Mouse (Mus musculus) forebrain, embryonic 14.5 days (tissue): ENCODE data around the gene Cox17. TPM values are rescaled to one million over a fixed set of nuclear protein-coding genes. Genes with fewer than 3 reads are reported as not detected.

ENCODE experiments used
- ATAC-seq: fragments of 200-750 bp; cut with Nextera tagmentation; 2 replicates; pipeline ENCODE4 v1.8.0; 2017; ENCODE audit warnings: mild to moderate bottlenecking, moderate library complexity
- DNase-seq: peaks from one replicate; pipeline ENCODE4 v3.0.0-alpha.2; 2015; ENCODE audit warnings: low spot score
- H3K27ac ChIP-seq: fragments of 300-500 bp; sonication (generic); 2 replicates; pipeline ENCODE4 v1.5.1; 2014; ENCODE audit warnings: low read depth, mild to moderate bottlenecking, control low read depth, low read length, moderate library complexity
- H3K27me3 ChIP-seq: fragments of 300-500 bp; sonication (generic); replicated peaks from 2 replicates; pipeline ENCODE4 v1.6.1; 2014; ENCODE audit warnings: low read length, control low read depth, mixed read lengths; ENCODE audit not compliant: control insufficient read depth, insufficient read depth
- H3K36me3 ChIP-seq: fragments of 300-500 bp; sonication (generic); 2 replicates; pipeline ENCODE4 v1.6.1; 2014; ENCODE audit warnings: low read length, control low read depth; ENCODE audit not compliant: control insufficient read depth, insufficient read depth
- H3K4me1 ChIP-seq: fragments of 300-500 bp; sonication (generic); 2 replicates; pipeline ENCODE4 v1.6.1; 2014; ENCODE audit warnings: antibody characterized with exemption, low read length, control low read depth; ENCODE audit not compliant: control insufficient read depth, insufficient read depth
- H3K4me2 ChIP-seq: fragments of 300-500 bp; sonication (generic); 2 replicates; pipeline ENCODE4 v1.6.1; 2014; ENCODE audit warnings: mild to moderate bottlenecking, control low read depth, low read length
- H3K4me3 ChIP-seq: fragments of 300-500 bp; sonication (generic); 2 replicates; pipeline ENCODE4 v1.5.1; 2014; ENCODE audit warnings: low read depth, low read length, control low read depth
- H3K9ac ChIP-seq: fragments of 300-500 bp; sonication (generic); 2 replicates; pipeline ENCODE4 v1.6.1; 2014; ENCODE audit warnings: mild to moderate bottlenecking, low read length, control low read depth, moderate library complexity
- H3K9me3 ChIP-seq: fragments of 300-500 bp; sonication (generic); replicated peaks from 2 replicates; pipeline ENCODE4 v1.6.1; 2016; ENCODE audit warnings: low read length, control low read depth, mixed read lengths; ENCODE audit not compliant: control insufficient read depth
- WGBS: fragments of 180-500 bp; shearing (Covaris S2); extraction: QIAGEN DNeasy Blood & Tissue Kit; methylation state at CpG from one replicate; pipeline ENCODE4 v1.1.7; 2014; 5-methylcytosine and 5-hydroxymethylcytosine counted together
- polyA plus RNA-seq: library from polyadenylated mRNA; unstranded; fragments of >200 nt; fragmentation: Nextera tagmentation; extraction: Ambion mirVana; gene quantifications from 2 replicates; pipeline ENCODE4 v1.2.1, GENCODE M21; 2014

Gene Cox17
- polyA plus RNA-seq, 1 experiment from 2014 or later = 126 TPM

DNA sequence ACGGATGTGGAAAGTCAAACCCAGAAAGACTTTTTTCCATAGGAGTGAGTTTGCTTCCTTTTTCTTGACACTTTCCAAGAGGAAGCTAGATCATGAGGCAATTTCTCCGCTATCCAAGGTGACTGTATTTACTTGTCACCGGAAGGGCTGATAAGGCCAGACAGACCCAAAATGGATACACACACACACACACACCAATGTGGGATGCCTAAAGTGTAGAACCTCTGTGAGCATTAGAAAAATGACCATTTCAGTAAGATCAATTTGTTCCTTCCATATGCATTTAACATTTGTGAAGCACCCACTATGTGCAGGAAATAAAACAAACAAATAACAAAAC lies 16.4 kb downstream of the Cox17 start:
- H3K4me1 ChIP-seq = no peaks in the 10 kb centered on the region
- H3K9me3 ChIP-seq = no peaks in the 10 kb centered on the region
- no peak overlapping the region for H3K4me2 ChIP-seq
- H3K4me3 ChIP-seq = no peak overlapping the region
- ATAC-seq (no peak), DNase-seq (no peak)
- H3K27me3 ChIP-seq = no peaks in the 10 kb centered on the region
- H3K36me3 ChIP-seq = no peaks in the 10 kb centered on the region
- 88% methylated on average over 3 of the region's 3 CpGs for WGBS
- H3K9ac ChIP-seq = no peak overlapping the region
- no peak overlapping the region for H3K27ac ChIP-seq

DNA sequence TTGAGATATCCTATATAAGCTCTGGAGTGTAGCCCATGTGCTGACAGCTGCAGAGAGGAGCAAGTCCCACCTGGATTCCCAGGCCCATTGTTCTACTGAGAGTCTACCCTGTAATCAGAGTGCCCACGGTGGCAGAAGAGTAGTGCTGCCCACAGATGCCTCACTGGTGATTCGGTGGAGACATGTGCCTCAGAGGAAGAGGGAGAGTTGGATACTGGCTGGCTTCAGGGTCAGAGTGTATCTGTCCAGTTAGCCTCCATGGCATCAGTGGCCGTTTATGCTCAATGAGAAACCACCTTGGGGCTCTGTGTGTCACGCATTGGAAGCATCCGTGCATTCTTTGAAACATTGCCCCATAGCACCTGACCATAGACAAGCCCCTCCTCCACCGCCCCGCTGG lies 16.9 kb downstream of the Cox17 start:
- no peaks in the 10 kb centered on the region for H3K9me3 ChIP-seq
- H3K4me2 ChIP-seq = no peak overlapping the region
- DNase-seq (no peak), ATAC-seq (no peak)
- H3K27me3 ChIP-seq = no peaks in the 10 kb centered on the region
- H3K36me3 ChIP-seq = no peaks in the 10 kb centered on the region
- H3K27ac ChIP-seq = no peak overlapping the region
- H3K4me3 ChIP-seq = no peak overlapping the region
- WGBS = 94% methylated on average over 7 of the region's 7 CpGs
- 0 out of 2 replicates have a peak, but pooled peaks cover 3% of the 10 kb centered on the region for H3K4me1 ChIP-seq
- H3K9ac ChIP-seq = no peak overlapping the region

DNA sequence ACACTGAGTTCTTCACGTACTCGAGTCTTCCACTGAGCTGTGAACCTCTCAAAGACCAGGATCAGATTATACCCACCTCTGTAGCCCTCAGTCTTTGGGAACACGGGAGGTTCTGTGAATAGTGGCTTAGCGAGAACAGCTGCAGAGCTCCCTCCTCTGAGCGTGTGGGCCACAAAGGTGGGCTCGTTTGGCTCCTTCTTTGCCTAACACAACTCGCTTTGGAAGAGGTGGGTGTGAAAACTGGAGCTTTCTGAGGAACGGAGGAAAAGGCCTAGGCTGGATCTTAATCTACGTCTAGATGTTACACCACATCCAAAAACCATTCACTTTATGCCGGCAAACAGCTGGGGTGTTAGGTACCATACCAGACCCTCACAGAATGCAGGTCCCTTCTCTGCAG lies 18.6 kb downstream of the Cox17 start:
- Histone ChIP-seq H3K27ac (no peak overlapping the region), H3K4me3 (no peak overlapping the region), H3K36me3 (no peaks in the 10 kb centered on the region), H3K9me3 (no peaks in the 10 kb centered on the region), H3K4me2 (no peak overlapping the region), H3K9ac (no peak overlapping the region), H3K27me3 (no peaks in the 10 kb centered on the region), H3K4me1 (0 out of 2 replicates have a peak, but pooled peaks cover 3% of the 10 kb centered on the region)
- ATAC-seq (no peak), DNase-seq (no peak)
- 81% methylated on average over 10 of the region's 10 CpGs for WGBS

DNA sequence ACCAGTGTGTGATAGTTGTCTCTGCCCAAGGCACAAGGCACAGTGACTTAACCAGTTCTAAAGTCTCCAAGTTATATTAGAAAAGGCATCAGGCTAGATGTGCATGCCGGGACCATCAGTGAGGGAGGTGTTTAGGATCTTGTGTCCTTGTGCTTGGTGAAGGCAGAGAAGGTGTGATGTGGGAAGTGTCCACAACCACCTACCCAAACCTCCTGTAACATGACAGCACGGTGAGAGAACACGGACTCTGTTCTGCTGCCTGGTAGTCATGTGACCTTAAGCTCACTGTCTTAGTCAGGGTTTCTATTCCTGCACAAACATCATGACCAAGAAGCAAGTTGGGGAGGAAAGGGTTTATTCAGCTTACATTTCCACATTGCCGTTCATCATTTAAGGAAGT lies 19.4 kb downstream of the Cox17 start:
- no peaks in the 10 kb centered on the region for H3K27me3 ChIP-seq
- 93% methylated on average over 4 of the region's 4 CpGs for WGBS
- no peaks in the 10 kb centered on the region for H3K9me3 ChIP-seq
- no peak overlapping the region for H3K9ac ChIP-seq
- 0 out of 2 replicates have a peak, but pooled peaks cover 3% of the 10 kb centered on the region for H3K4me1 ChIP-seq
- H3K36me3 ChIP-seq = no peaks in the 10 kb centered on the region
- no peak for DNase-seq
- H3K4me3 ChIP-seq = no peak overlapping the region
- no peak for ATAC-seq
- H3K4me2 ChIP-seq = no peak overlapping the region
- H3K27ac ChIP-seq = no peak overlapping the region

DNA sequence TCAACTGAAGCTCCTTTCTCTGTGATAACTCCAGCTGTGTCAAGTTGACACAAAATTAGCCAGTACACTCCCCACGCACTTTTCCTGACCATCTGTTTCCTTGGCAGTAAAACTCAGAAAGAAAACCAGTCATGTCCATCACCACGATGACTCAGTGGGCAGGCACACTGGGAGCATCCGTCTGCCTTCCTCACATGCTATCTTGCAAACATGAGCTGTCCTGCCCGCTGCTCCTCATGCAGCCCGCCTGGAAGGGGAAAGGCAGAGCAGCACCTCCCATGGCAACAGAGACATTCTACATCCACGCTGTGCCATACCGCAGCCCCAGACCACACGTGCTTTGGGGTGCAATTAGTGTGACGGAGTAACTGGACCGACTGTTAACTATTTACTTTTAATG lies 21.5 kb downstream of the Cox17 start:
- ATAC-seq = no peak

DNA sequence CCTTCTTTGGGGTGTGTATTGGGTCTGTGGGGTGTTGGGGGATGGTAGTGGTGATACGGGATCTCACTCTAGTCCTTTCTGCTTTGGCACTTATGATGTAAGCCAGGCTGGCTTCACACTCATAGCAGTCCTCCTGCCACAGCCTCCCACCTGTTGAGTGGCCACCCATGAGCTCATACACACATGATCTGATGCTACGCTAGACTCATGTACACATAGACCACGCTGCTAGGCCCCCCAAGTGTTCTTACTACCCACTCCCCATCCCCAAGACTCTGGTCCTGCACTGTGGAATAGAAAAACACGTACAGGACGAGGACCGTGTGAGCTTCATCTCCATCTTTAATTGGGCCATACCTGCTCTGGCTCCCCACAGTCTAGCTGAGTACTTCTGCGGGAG lies 22.2 kb downstream of the Cox17 start:
- H3K4me3 ChIP-seq = no peak overlapping the region
- no peak overlapping the region for H3K27ac ChIP-seq
- 76% methylated on average over 7 of the region's 7 CpGs for WGBS
- no peak for ATAC-seq
- H3K36me3 ChIP-seq = no peaks in the 10 kb centered on the region
- H3K4me2 ChIP-seq = no peak overlapping the region
- H3K9ac ChIP-seq = no peak overlapping the region
- DNase-seq = no peak
- no peaks in the 10 kb centered on the region for H3K9me3 ChIP-seq
- 0 out of 2 replicates have a peak, but pooled peaks cover 3% of the 10 kb centered on the region for H3K4me1 ChIP-seq
- no peaks in the 10 kb centered on the region for H3K27me3 ChIP-seq

More for the DNA sequence above, 21.5 kb downstream of the Cox17 start:
- no peak overlapping the region for H3K4me3 ChIP-seq
- no peaks in the 10 kb centered on the region for H3K9me3 ChIP-seq
- no peak overlapping the region for H3K27ac ChIP-seq
- H3K36me3 ChIP-seq = no peaks in the 10 kb centered on the region
- 46% methylated on average over 10 of the region's 10 CpGs for WGBS
- H3K4me2 ChIP-seq = no peak overlapping the region
- no peaks in the 10 kb centered on the region for H3K27me3 ChIP-seq
- H3K4me1 ChIP-seq = 0 out of 2 replicates have a peak, but pooled peaks cover 3% of the 10 kb centered on the region
- H3K9ac ChIP-seq = no peak overlapping the region
- peak; percentile 7 for DNase-seq

DNA sequence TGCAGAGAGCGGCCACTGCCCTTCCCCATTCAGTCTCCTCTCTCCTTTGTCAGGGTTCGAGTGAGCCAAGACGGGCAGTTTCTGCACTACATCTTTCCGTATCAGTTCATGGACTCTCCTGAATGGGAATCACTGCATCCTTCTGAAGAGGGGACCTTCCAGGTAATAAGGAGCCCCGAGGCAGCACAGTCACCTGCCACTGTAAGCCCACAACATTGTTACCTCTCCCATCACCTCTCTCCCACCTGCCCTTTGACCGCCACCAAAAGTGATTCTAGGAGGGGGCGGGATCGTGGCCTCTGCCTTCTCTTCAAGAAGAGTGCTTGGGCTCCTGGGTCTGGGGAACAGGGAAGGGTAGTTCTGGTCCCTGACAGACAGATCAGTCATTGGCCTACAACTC lies 22.6 kb downstream of the Cox17 start:
- Histone ChIP-seq H3K27ac (no peak overlapping the region), H3K27me3 (no peaks in the 10 kb centered on the region), H3K36me3 (no peaks in the 10 kb centered on the region), H3K9ac (no peak overlapping the region), H3K4me2 (no peak overlapping the region), H3K9me3 (no peaks in the 10 kb centered on the region), H3K4me1 (0 out of 2 replicates have a peak, but pooled peaks cover 3% of the 10 kb centered on the region), H3K4me3 (no peak overlapping the region)
- no peak for DNase-seq
- no peak for ATAC-seq
- 86% methylated on average over 8 of the region's 8 CpGs for WGBS

DNA sequence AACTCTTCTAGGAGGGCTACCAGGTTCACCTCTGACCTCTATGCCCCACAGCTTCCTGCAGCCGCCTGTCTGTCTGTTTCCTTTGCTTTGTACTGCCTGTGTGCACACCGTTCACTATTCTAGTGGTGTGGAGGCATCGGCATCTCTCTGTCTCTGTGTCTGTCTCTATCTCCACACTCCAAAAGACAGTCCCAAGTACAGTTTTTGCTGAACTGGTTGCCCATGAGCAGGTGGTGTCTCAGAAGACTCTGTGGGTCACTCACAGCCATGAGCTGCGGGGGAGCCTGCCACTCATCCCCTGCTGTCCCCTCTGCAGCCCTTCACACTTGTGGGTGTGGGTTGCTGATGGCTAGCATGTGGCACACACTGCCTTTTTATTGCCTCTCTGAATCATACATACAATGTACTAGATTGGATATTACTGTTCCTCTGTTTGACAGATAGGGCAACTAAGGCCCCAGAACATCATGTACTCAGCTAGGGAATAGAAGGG lies 23.2 kb downstream of the Cox17 start:
- Histone ChIP-seq H3K27ac (no peak overlapping the region), H3K9ac (no peak overlapping the region), H3K27me3 (no peaks in the 10 kb centered on the region), H3K4me3 (no peak overlapping the region), H3K4me1 (0 out of 2 replicates have a peak, but pooled peaks cover 3% of the 10 kb centered on the region), H3K9me3 (no peaks in the 10 kb centered on the region), H3K36me3 (no peaks in the 10 kb centered on the region), H3K4me2 (no peak overlapping the region)
- DNase-seq (no peak), ATAC-seq (no peak)
- 90% methylated on average over 4 of the region's 4 CpGs for WGBS

DNA sequence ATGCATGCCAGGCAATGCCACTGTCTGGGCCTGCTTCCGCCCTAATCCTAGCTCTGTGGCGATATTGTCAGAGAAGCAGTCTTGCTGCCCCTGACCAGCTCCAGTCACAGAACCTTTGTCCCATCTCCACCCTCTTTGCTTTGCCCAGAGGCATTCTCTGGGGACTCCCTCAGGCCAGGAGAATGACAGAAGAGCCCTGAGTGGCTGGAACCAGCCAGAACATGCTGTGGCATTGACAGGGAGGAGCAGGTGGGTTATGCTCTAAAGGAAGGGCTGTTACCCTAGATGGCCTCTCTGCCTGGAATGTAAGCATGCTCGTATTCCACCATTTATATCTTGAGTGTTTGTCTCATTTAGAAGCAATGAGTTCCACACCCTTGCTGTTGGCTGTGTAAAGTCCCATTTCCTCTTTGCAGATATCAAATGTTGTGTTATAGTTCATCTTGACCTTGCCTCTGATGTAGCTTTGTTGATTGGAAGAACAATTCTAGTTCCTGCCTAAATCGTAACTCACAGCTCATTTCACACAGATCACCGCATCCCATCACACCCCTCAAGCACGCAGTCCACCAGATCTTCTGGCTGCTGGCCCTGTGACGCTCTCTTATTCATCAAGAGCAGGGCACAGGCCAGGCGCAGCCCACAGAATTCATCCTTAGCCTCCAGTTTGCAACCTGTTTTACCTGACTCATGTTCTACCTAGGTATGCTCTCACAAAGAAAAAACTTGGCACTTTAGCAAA lies 24.0 kb downstream of the Cox17 start:
- WGBS = 83% methylated on average over 8 of the region's 8 CpGs

More for the DNA sequence above, 24.0 kb downstream of the Cox17 start:
- H3K4me1 ChIP-seq = 0 out of 2 replicates have a peak, but pooled peaks cover 3% of the 10 kb centered on the region
- H3K27me3 ChIP-seq = no peaks in the 10 kb centered on the region
- H3K36me3 ChIP-seq = no peaks in the 10 kb centered on the region
- ATAC-seq (no peak), DNase-seq (no peak)
- H3K9ac ChIP-seq = no peak overlapping the region
- no peaks in the 10 kb centered on the region for H3K9me3 ChIP-seq
- no peak overlapping the region for H3K4me3 ChIP-seq
- no peak overlapping the region for H3K4me2 ChIP-seq
- no peak overlapping the region for H3K27ac ChIP-seq
